Mouse (Mus musculus): ENCODE measurements at regions not wholly inside any gene's neighbourhood (a gene's known extent, or its start where the extent isn't known, plus 50 kb on each side); places are given as distances from the start of the nearest gene placed in this dataset.
"Not testable (repeated sequence)": the region's sequence is repeated elsewhere in the genome, so short reads cannot be mapped to it uniquely, and the experiment has no call there.

GRCm38 (mm10) chr14:83861736-83862135 is 581.6 kb upstream of the Pcdh17 start:
- DNase-seq (ENCODE audit: low spot score) = no peak

- no peak for DNase-seq (ENCODE audit: low spot score)
These were observed 580.7 kb upstream of the Pcdh17 start for GRCm38 (mm10) chr14:83862653-83863052.

GRCm38 (mm10) chr14:83886393-83886792 is 557.0 kb upstream of the Pcdh17 start:
- DNase-seq (ENCODE audit: low spot score) = no peak

- DNase-seq (ENCODE audit: low spot score) = not testable (repeated sequence)
These were observed 542.7 kb upstream of the Pcdh17 start for GRCm38 (mm10) chr14:83900711-83901110.

GRCm38 (mm10) chr14:83943101-83943500 is 500.3 kb upstream of the Pcdh17 start:
- DNase-seq (ENCODE audit: low spot score) = no peak

- no peak for DNase-seq (ENCODE audit: low spot score)
These were observed 499.2 kb upstream of the Pcdh17 start for GRCm38 (mm10) chr14:83944176-83944575.

GRCm38 (mm10) chr14:83949696-83950095 is 493.7 kb upstream of the Pcdh17 start:
- DNase-seq (ENCODE audit: low spot score) = no peak

GRCm38 (mm10) chr14:83959111-83959510 is 484.3 kb upstream of the Pcdh17 start:
- peak; percentile 56 for DNase-seq (ENCODE audit: low spot score)

- DNase-seq (ENCODE audit: low spot score) = no peak
These were observed 459.8 kb upstream of the Pcdh17 start for GRCm38 (mm10) chr14:83983566-83983965.

Data from heart, adult 8-10 months (tissue).